Mouse (Mus musculus) lung, adult 2 months (tissue): ENCODE measurements around the gene Slu7. TPM values are rescaled to one million over a fixed set of nuclear protein-coding genes. Genes with fewer than 3 reads are reported as not detected.

Source experiments
- DNase-seq: peaks from one replicate; pipeline ENCODE4 v3.0.0; 2022
- H3K4me1 ChIP-seq: fragments of 200-500 bp; 2 replicates; pipeline ENCODE4 v1.6.1; 2011; ENCODE audit warnings: low read length; ENCODE audit not compliant: control insufficient read depth, insufficient read depth
- H3K4me3 ChIP-seq: fragments of 200-500 bp; replicated peaks from 2 replicates; pipeline ENCODE3; 2011; ENCODE audit warnings: low read depth, mild to moderate bottlenecking, control low read depth, low read length; ENCODE audit errors: extremely low read depth
- CTCF ChIP-seq: fragments of 200-500 bp; IDR thresholded peaks from 2 replicates; pipeline ENCODE4 v1.5.1; 2011; ENCODE audit warnings: mild to moderate bottlenecking, low read length, control low read depth; ENCODE audit not compliant: insufficient read depth
- POLR2A ChIP-seq: fragments of 200-500 bp; IDR thresholded peaks from 2 replicates; pipeline ENCODE4 v1.6.1; 2011; ENCODE audit warnings: low read depth, mild to moderate bottlenecking, control low read depth, low read length, borderline replicate concordance; ENCODE audit errors: extremely low read depth
- WGBS: fragments of 180-500 bp; shearing (Covaris S2); methylation state at CpG from one replicate; pipeline ENCODE4 v1.1.7; 2018; 5-methylcytosine and 5-hydroxymethylcytosine counted together
- polyA plus RNA-seq: library from polyadenylated mRNA; depleted of rRNA; stranded (reverse); fragments of >200 nt; gene quantifications from 2 replicates; pipeline ENCODE4 v1.2.3, GENCODE M21; 2012

Gene Slu7
- polyA plus RNA-seq, 1 experiment: 6.0 TPM

- TF ChIP-seq POLR2A: no peak
- TF ChIP-seq CTCF: no peak; the same call in 1 of the 2 replicates
- WGBS: 25% methylated on average over 14 of the region's 14 CpGs
- H3K4me3 ChIP-seq: no peak overlapping the region
- DNase-seq: peak; percentile 62
- no peaks in the 10 kb centered on the region for H3K4me1 ChIP-seq
Measured at GRCm38 (mm10) chr11:43412771-43413451, 20.6 kb upstream of the Slu7 start.

- TF ChIP-seq POLR2A (no peak), CTCF (no peak)
- 53% methylated on average over 7 of the region's 7 CpGs for WGBS
- no peak overlapping the region for H3K4me3 ChIP-seq
- DNase-seq: no peak
- no peaks in the 10 kb centered on the region for H3K4me1 ChIP-seq
Measured at GRCm38 (mm10) chr11:43417201-43417600, 16.3 kb upstream of the Slu7 start.

- no peak for DNase-seq
- 76% methylated on average over 5 of the region's 5 CpGs for WGBS
- no peak overlapping the region for H3K4me3 ChIP-seq
- peaks cover 8% of the 10 kb centered on the region for H3K4me1 ChIP-seq
- TF ChIP-seq CTCF: no peak
- no peak for TF ChIP-seq POLR2A
Measured at GRCm38 (mm10) chr11:43424386-43424785, 9.2 kb upstream of the Slu7 start.

GRCm38 (mm10) chr11:43425166-43425709 lies 8.3 kb upstream of the Slu7 start:
- WGBS: 78% methylated on average over 9 of the region's 9 CpGs
- DNase-seq: no peak
- H3K4me3 ChIP-seq: peak overlapping the region; percentile 75

GRCm38 (mm10) chr11:43425824-43426413 lies 7.6 kb upstream of the Slu7 start, which contains the start of gene Pttg1:
TSS of gene Pttg1 (minus strand) at chr11:43426251.
- DNase-seq: peak; percentile 73
- 2% methylated on average over 27 of the region's 27 CpGs for WGBS
- TF ChIP-seq POLR2A: peak; percentile 98
- TF ChIP-seq CTCF: no peak
- Histone ChIP-seq H3K4me3 (peak within 1 kb of the TSS; percentile 75), H3K4me1 (peaks cover 8% of the 10 kb centered on the region)

More at GRCm38 (mm10) chr11:43425166-43425709, 8.3 kb upstream of the Slu7 start:
- H3K4me1 ChIP-seq: peaks cover 8% of the 10 kb centered on the region
- no peak for TF ChIP-seq CTCF
- no peak for TF ChIP-seq POLR2A

DNA sequence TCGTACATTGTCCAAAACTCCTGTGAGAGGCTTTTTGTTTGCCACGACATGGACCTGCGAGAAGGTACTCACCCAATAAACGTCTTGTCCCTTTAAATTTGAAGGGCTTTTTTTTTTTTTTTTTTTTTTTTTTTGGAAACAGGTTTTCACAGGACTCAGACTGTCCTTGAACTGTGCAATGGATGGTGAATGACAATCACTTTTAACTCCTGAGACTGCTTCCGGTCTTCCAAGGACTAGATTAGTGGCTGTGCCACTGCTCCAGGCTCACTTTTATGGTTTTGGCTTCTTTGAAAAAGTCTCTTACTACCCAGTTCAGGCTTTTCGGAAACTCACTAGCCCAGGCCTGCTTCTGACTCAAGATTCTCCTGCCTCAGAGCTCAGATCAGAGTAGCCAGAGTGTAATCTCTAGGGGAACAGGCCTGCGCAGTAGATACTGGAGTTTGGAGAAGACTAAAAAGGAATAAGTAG lies 7.1 kb upstream of the Slu7 start:
- Histone ChIP-seq H3K4me1 (peaks cover 8% of the 10 kb centered on the region), H3K4me3 (peak overlapping the region; percentile 14)
- 18% methylated on average over 7 of the region's 7 CpGs for WGBS
- TF ChIP-seq CTCF: no peak
- no peak for TF ChIP-seq POLR2A
- DNase-seq: peak; percentile 42

DNA sequence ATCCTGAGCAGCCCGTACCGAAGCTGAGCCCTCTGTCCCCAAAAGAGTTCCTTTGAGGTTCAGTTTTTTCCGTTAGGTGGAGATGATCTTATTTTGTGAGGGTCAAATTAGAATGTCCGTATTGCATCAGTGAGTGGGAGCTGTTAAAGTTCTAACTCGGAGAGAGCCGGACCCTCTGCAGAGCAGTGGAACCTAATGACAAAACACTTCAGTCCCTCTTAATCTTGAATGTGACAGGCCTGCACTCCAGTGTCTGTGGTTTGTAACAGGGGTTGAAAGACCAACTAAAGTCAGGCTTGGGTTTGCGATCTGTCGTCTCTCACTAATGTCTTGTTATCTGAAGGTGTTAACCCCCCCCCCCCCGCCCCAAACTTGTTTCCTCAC lies 472 bp downstream of the Slu7 start:
- DNase-seq: no peak
- 1% methylated on average over 9 of the region's 9 CpGs for WGBS

GRCm38 (mm10) chr11:43441121-43441520 lies 7.6 kb downstream of the Slu7 start:
- no peaks in the 10 kb centered on the region for H3K4me1 ChIP-seq
- no peak overlapping the region for H3K4me3 ChIP-seq
- 93% methylated on average over 10 of the region's 10 CpGs for WGBS
- TF ChIP-seq CTCF (no peak), POLR2A (no peak)
- DNase-seq: no peak

More for the DNA sequence above, 472 bp downstream of the Slu7 start:
- Histone ChIP-seq H3K4me3 (peak overlapping the region; percentile 88), H3K4me1 (peaks cover 3% of the 10 kb centered on the region; the same call in 1 of the 2 replicates)
- TF ChIP-seq CTCF (no peak), POLR2A (no peak)

- Histone ChIP-seq H3K4me3 (no peak overlapping the region), H3K4me1 (no peaks in the 10 kb centered on the region)
- DNase-seq: no peak
- TF ChIP-seq CTCF (no peak), POLR2A (no peak)
- WGBS: 95% methylated on average over 13 of the region's 13 CpGs
Measured at GRCm38 (mm10) chr11:43443183-43443582, 9.6 kb downstream of the Slu7 start.
